Mouse (Mus musculus): Measurements from ENCODE around the gene Pimreg.

Gene Pimreg

DNA sequence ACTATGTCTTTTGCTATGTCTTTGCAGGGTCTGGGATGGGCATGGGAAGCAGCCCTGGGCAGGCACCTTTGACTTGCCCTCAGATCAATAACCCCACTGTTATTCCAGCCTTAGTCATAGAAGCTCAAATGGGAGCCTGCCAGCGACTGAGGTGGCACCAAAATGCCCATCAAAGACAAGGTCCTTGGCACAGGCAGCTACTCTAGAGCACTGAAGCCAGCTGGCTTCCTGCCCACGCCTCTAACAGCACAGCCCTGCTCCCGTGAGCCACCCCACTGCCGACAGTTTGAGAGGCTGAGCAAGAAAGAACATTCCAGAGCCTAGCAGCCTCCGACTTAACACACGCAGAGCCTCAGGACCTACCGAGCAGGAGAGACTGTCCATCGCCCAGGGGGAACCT lies 23.3 kb downstream of the Pimreg start:
- DNase-seq (ENCODE audit: low read depth, low spot score), result no peak

DNA sequence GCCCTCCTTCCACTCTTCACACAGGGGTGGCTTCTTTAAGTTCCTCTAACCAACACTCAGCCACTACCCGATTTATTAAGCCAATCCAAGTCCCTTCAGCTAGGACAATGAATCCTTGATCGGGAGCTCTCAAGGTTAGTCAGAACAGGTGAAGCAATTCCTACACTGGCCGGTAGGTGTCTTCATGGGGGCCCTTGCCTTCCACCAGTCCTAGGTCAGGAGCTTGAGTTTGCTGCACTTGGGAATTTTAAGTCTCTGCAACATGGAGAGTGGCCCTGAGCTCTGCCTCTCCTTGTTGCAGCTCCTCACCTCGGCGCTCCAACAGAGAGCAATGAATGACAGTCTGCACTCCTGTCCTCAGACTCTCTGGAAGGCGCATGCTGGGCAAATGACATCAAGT lies 24.5 kb downstream of the Pimreg start:
- peak; percentile 46 for DNase-seq (ENCODE audit: low read depth, low spot score)

- DNase-seq (ENCODE audit: low read depth, low spot score), result no peak
These were observed 25.5 kb downstream of the Pimreg start for GRCm38 (mm10) chr11:72067326-72067725.

GRCm38 (mm10) chr11:72068026-72068425 lies 26.2 kb downstream of the Pimreg start:
- no peak for DNase-seq (ENCODE audit: low read depth, low spot score)

DNA sequence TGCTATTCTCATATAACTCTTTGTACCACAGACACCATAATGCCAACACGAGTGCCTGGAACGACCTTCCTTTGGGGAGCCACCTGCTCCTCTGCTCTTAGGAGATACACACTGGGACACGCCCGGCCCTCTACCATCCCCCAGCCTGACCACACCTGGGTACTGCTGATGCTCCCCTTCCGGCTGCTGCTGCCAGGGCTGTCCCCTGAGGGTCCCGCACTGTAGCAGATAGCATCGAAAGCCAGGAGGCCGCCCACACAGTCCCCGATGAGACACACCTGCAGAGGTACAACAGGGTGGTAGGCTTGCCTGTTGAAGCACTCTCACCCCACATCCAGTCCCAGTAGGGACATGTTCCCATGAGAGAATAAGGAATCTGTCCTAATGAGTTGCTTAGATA lies 28.9 kb downstream of the Pimreg start:
- DNase-seq (ENCODE audit: low read depth, low spot score), result no peak

DNA sequence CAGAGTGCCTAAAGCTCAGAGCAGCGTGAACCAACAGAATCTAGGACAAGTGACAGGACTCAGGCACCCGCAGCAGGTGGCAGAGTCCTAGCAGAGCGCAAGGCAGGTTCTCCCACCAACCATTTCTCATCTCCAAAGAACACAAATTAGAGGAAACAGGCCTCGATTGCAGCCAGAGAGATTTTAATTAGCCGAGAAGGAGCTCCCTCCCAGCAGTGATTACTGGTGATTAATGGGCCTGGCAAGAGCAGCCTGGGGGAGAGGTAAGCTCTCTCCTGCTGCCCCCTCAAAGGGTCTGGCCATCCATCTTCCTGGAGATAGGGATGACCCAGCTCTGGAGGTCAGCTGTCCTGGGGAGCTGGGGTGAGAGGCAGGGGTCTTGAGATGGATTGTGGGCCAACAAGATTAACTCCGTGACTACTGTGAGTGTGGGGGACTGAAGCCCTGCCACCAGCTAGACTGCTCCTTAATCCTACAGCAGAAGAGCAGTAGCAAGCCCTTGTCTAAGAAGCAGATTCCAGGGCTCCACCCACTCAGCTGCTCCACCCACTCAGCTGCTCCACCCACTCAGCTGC lies 30.6 kb downstream of the Pimreg start:
- DNase-seq (ENCODE audit: low read depth, low spot score), result no peak

GRCm38 (mm10) chr11:72074230-72074629 lies 32.4 kb downstream of the Pimreg start:
- no peak for DNase-seq (ENCODE audit: low read depth, low spot score)

- DNase-seq (ENCODE audit: low read depth, low spot score), result peak; percentile 48
These were observed 36.2 kb downstream of the Pimreg start for GRCm38 (mm10) chr11:72078056-72078455.

DNA sequence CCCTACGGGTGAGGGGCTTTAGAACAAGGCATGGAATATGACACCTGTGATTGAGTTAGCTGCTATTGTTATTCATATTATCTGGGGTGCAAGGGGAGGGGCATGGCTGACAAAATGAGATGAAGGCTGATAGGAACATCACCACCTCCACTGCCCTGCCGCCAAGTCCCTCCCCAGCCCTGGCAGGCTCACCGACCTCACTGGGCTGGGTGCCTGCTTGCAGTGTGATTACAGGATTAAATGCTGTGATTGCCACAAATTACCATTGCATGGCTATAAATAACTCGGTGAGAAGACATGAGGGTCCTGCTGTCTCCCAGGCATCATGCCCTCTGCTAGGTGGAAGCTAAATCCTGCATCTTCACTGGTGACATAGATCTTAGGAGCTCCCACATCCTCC lies 36.8 kb downstream of the Pimreg start:
- no peak for DNase-seq (ENCODE audit: low read depth, low spot score)

DNA sequence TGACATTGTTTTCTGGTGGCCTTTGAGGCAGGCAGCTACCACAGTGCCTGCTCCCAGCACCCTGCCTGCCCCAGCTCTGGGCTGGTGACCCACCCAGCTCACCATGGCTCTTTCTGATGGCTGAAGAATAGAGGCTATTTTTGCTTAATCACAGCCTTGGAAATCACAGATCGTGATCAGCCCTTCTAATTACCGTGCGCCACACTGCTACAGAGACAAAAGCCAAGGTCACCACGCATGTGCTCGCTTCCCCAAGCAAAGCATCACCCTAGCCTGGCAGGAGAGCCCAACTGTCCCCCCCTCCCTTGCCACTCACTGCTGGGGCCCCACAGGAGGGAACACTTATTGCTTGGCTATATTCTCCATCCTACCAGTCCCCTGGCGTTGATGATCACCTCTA lies 38.6 kb downstream of the Pimreg start:
- DNase-seq (ENCODE audit: low read depth, low spot score), result no peak

GRCm38 (mm10) chr11:72082601-72083000 lies 40.8 kb downstream of the Pimreg start:
- no peak for DNase-seq (ENCODE audit: low read depth, low spot score)

DNA sequence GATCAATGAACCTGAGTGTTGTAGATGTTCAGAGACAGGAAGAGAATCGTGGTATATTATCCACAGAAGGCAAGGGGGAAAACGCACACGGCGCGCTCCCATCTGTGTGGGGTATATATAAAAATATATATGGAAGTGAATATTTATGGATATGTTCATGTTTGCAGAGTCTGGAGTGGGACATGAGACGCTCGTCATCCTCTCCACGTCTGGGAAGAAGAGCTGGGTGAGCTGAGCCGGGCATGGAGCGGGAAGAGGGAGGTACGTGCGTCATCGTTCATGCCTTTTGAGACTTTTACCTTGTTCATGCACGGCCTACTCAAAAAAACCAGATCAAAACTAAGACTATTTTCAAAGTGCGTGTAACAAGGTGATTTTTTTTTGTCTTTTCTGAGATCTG lies 42.5 kb downstream of the Pimreg start:
- DNase-seq (ENCODE audit: low read depth, low spot score), result no peak

GRCm38 (mm10) chr11:72086251-72087046 lies 44.6 kb downstream of the Pimreg start:
- DNase-seq (ENCODE audit: low read depth, low spot score), result peak; percentile 27

DNA sequence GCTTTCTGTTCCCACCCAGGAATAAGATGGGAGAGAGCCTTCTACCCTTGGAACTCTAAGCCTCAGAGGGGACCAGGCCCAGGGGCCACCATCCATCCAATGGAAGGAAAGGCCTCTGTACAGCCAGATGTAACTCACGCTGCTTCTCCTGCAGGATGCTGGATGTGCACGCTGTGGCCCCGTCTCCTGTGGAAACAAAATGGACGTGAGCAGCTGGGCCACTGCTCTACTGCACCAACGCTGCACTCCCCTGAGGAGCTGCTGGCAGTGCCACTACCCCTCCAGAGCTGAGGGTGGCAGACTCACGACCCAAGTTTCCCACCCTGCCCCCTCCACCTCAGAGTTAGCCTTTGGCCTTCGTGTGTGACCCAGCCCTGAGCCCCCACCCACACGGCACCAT lies 50.6 kb downstream of the Pimreg start:
- no peak for DNase-seq (ENCODE audit: low read depth, low spot score)

DNA sequence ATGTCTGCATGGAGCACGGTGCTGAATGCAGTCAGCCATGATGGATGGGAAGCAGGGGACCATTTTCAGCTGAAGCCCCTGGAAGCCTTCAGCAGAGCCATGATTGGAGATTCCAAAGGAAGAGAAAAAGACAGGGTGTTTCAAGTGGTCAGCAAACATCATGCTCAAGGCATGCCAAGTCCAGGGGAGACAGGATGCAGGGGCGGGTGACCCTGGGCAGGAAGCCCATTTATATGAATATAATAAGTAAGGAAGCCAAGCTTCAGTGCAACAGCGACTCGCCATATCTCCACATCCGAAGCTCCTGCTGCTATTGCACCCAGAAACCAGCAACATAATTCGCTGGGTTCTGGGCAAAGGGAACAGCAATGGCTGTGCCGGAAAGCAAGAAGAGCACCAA lies 52.6 kb downstream of the Pimreg start:
- DNase-seq (ENCODE audit: low read depth, low spot score), result no peak

DNA sequence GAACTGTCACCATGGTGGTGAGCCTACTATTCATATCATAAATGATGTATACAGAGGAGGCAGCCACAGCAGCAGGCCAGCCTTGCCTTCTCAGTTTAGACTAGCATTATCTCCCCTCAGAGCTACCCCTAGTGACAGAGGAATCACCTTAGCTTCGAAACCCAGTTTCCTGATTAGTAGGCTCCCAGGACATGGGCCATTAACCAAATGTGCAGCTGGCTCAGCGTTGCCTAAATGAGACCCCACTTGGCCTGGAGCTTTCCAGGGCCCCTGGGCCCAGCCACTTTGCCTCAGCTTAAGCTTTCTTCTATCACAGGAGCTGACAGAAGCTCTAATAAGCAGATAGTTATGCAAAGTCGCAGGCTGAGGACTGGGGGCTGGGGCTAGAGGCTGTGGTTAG lies 54.2 kb downstream of the Pimreg start:
- DNase-seq (ENCODE audit: low read depth, low spot score), result no peak

Measured in A20 (cell line).